Mouse (Mus musculus) thymus, postnatal 10 days (tissue): ENCODE results near the gene Cfap99.

ENCODE experiments used
- DNase-seq, 2 experiments: peaks; one replicate each; pipeline ENCODE4 v3.0.0; 2021; ENCODE audit warnings: low spot score in 2 of 2

Gene Cfap99

GRCm38 (mm10) chr5:34276746-34277145 lies 11.7 kb upstream of the Cfap99 start:
- no peak for DNase-seq

- DNase-seq, result no peak
Measured at GRCm38 (mm10) chr5:34278058-34278457, 10.3 kb upstream of the Cfap99 start.

GRCm38 (mm10) chr5:34279214-34279613 lies 9.2 kb upstream of the Cfap99 start:
- DNase-seq, result no peak

GRCm38 (mm10) chr5:34280976-34281375 lies 7.4 kb upstream of the Cfap99 start:
- no peak for DNase-seq

- DNase-seq, result no peak
Measured at GRCm38 (mm10) chr5:34283355-34283754, 5.0 kb upstream of the Cfap99 start.

GRCm38 (mm10) chr5:34284156-34284750 lies 4.1 kb upstream of the Cfap99 start:
- no peak for DNase-seq

- no peak for DNase-seq
Measured at GRCm38 (mm10) chr5:34285285-34285684, 3.1 kb upstream of the Cfap99 start.

GRCm38 (mm10) chr5:34286516-34286915 lies 1.9 kb upstream of the Cfap99 start:
- DNase-seq, result no peak

GRCm38 (mm10) chr5:34287001-34287837 lies 1.2 kb upstream of the Cfap99 start:
- DNase-seq, result peak in 1 of 2 experiments; percentile 15

- DNase-seq, result no peak
Measured at GRCm38 (mm10) chr5:34287838-34288145, 608 bp upstream of the Cfap99 start.

- DNase-seq, result no peak
Measured at GRCm38 (mm10) chr5:34289286-34289685, 886 bp downstream of the Cfap99 start.

- no peak for DNase-seq
Measured at GRCm38 (mm10) chr5:34293363-34293762, 5.0 kb downstream of the Cfap99 start.

- DNase-seq, result no peak
Measured at GRCm38 (mm10) chr5:34294696-34295095, 6.3 kb downstream of the Cfap99 start.

- DNase-seq, result no peak
Measured at GRCm38 (mm10) chr5:34295141-34295540, 6.7 kb downstream of the Cfap99 start.

GRCm38 (mm10) chr5:34298061-34298460 lies 9.7 kb downstream of the Cfap99 start:
- no peak for DNase-seq

GRCm38 (mm10) chr5:34298937-34299535 lies 10.6 kb downstream of the Cfap99 start:
- DNase-seq, result no peak

- no peak for DNase-seq
Measured at GRCm38 (mm10) chr5:34302377-34302776, 14.0 kb downstream of the Cfap99 start.

- DNase-seq, result no peak
Measured at GRCm38 (mm10) chr5:34309016-34309415, 20.6 kb downstream of the Cfap99 start.

- DNase-seq, result no peak
Measured at GRCm38 (mm10) chr5:34319491-34320034, 31.2 kb downstream of the Cfap99 start.

- DNase-seq, result peak; percentile 13 to 22
Measured at GRCm38 (mm10) chr5:34321236-34321635, 32.8 kb downstream of the Cfap99 start.

- DNase-seq, result no peak
Measured at GRCm38 (mm10) chr5:34325286-34325685, 36.9 kb downstream of the Cfap99 start.

GRCm38 (mm10) chr5:34326249-34326691 lies 37.9 kb downstream of the Cfap99 start:
- no peak for DNase-seq
